Mouse (Mus musculus): ENCODE data around the gene Cmah. TPM values are rescaled to one million over a fixed set of nuclear protein-coding genes. Genes with fewer than 3 reads are reported as not detected.
A peak's percentile ranks its signal among the peaks of the same experiment; 100 is the strongest.

The Cmah gene
- polyA plus RNA-seq, 1 experiment from 2014 or later, result 0.04 TPM

DNA sequence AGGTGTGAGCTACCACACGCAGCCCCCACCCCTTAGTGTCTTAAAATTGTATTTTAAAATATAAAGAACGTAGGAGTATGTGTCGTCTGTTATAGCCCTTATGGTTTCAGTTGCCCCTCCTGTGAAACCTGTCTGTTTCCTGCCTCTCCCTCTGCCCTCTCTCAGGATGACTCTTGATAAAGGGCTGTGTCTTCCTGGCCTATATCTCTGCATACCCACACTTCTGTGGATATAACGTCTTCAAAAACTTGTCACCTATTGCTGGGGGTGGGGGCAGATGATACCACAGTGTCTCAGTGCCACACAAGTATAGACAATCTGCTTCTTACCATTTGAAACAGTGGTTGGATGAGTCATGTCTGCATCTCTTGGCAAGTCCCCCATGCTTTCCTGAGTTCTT is 140.6 kb downstream of the Cmah start:
- no peaks in the 10 kb centered on the region for H3K4me1 ChIP-seq (ENCODE audit: control insufficient read depth, insufficient read depth, low read length)
- H3K27ac ChIP-seq (ENCODE audit: low read depth, low read length), result no peak overlapping the region
- H3K27me3 ChIP-seq (ENCODE audit: control insufficient read depth, insufficient read depth, low read length), result no peaks in the 10 kb centered on the region
- H3K9me3 ChIP-seq (ENCODE audit: control insufficient read depth, low read length), result no peaks in the 10 kb centered on the region
- no peak overlapping the region for H3K9ac ChIP-seq (replicated peaks; ENCODE audit: low read depth, low read length)
- H3K36me3 ChIP-seq (ENCODE audit: control insufficient read depth, insufficient read depth, low read length), result no peaks in the 10 kb centered on the region
- H3K4me3 ChIP-seq (ENCODE audit: low read depth, low read length), result no peak overlapping the region
- no peak overlapping the region for H3K4me2 ChIP-seq (ENCODE audit: low read depth, low read length)
- WGBS, result 86% methylated on average over 4 of the region's 4 CpGs
- ATAC-seq (ENCODE audit: low read depth), result no peak

DNA sequence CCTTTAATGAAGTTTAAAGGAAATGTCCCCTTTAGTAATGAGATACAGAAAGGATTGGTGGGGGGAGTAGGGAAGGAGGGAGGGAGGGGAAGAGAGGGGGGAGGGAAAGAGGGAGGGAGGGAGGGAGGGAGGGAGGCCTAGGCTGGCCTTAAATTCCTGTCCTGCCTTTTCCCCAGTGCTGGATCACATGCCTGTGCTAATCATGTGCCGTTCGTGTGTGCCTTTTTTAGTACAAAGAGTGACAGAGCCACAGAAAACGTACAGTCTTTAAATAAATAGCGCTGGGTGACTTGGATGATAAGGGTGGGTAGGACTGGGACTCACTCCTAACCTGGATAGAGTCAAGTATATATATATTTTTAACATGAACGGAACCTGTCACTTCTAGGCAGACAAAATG is 150.4 kb downstream of the Cmah start:
- no peak overlapping the region for H3K4me2 ChIP-seq (ENCODE audit: low read depth, low read length)
- ATAC-seq (ENCODE audit: low read depth), result no peak
- WGBS, result 79% methylated on average over 5 of the region's 5 CpGs
- no peak overlapping the region for H3K27ac ChIP-seq (ENCODE audit: low read depth, low read length)
- no peaks in the 10 kb centered on the region for H3K36me3 ChIP-seq (ENCODE audit: control insufficient read depth, insufficient read depth, low read length)
- H3K4me3 ChIP-seq (ENCODE audit: low read depth, low read length), result no peak overlapping the region
- H3K4me1 ChIP-seq (ENCODE audit: control insufficient read depth, insufficient read depth, low read length), result no peaks in the 10 kb centered on the region
- H3K27me3 ChIP-seq (ENCODE audit: control insufficient read depth, insufficient read depth, low read length), result no peaks in the 10 kb centered on the region
- no peaks in the 10 kb centered on the region for H3K9me3 ChIP-seq (ENCODE audit: control insufficient read depth, low read length)
- H3K9ac ChIP-seq (replicated peaks; ENCODE audit: low read depth, low read length), result no peak overlapping the region

DNA sequence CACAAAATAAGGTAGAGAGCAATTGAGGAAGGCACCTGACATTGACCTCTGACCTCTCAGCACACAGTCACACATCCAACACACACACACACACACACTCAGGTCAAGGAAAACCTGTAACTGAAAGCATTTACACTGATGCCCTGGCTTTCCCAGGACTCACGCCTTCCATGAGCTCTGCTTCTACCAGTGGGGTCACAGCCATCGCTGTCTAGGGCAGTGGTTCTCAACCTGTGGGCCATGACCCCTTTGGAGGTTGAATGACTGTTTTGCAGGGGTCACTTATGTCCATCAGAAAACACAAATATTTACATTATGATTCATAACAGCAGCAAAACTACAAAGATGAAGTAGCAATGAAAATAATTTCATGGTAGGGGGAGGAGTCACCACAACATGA is 152.3 kb downstream of the Cmah start:
- Histone ChIP-seq H3K4me3 (ENCODE audit: low read depth, low read length) (no peak overlapping the region), H3K36me3 (ENCODE audit: control insufficient read depth, insufficient read depth, low read length) (no peaks in the 10 kb centered on the region), H3K9me3 (ENCODE audit: control insufficient read depth, low read length) (no peaks in the 10 kb centered on the region), H3K4me1 (ENCODE audit: control insufficient read depth, insufficient read depth, low read length) (no peaks in the 10 kb centered on the region), H3K4me2 (ENCODE audit: low read depth, low read length) (no peak overlapping the region), H3K9ac (replicated peaks; ENCODE audit: low read depth, low read length) (no peak overlapping the region), H3K27ac (ENCODE audit: low read depth, low read length) (no peak overlapping the region), H3K27me3 (ENCODE audit: control insufficient read depth, insufficient read depth, low read length) (no peaks in the 10 kb centered on the region)
- 91% methylated on average over 2 of the region's 2 CpGs for WGBS
- ATAC-seq (ENCODE audit: low read depth), result no peak

DNA sequence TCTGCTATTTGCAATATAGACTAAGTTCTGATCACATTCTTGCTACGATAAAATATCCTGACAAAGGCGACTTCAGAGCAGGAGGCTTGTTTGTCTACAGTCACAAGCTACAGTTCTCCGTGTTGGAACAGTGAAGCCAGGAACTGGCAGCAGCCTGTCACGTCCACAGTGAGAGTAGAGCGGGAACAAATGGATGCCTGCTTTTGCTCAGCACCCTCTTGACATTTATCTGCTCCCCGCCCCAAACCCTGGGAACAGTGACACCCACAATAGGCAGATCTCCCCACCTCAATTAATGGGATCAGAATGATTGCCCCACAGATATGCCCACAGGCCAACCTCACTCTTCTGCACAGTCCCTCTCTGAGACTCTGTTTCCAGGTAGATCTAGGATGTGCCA is 153.6 kb downstream of the Cmah start:
- WGBS, result 80% methylated on average over 6 of the region's 6 CpGs
- Histone ChIP-seq H3K9ac (replicated peaks; ENCODE audit: low read depth, low read length) (no peak overlapping the region), H3K4me1 (ENCODE audit: control insufficient read depth, insufficient read depth, low read length) (no peaks in the 10 kb centered on the region), H3K4me2 (ENCODE audit: low read depth, low read length) (no peak overlapping the region), H3K27ac (ENCODE audit: low read depth, low read length) (no peak overlapping the region), H3K27me3 (ENCODE audit: control insufficient read depth, insufficient read depth, low read length) (no peaks in the 10 kb centered on the region), H3K9me3 (ENCODE audit: control insufficient read depth, low read length) (no peaks in the 10 kb centered on the region), H3K4me3 (ENCODE audit: low read depth, low read length) (no peak overlapping the region), H3K36me3 (ENCODE audit: control insufficient read depth, insufficient read depth, low read length) (no peaks in the 10 kb centered on the region)
- ATAC-seq (ENCODE audit: low read depth), result no peak

GRCm38 (mm10) chr13:24481615-24482295 is 154.6 kb downstream of the Cmah start:
- Histone ChIP-seq H3K4me2 (ENCODE audit: low read depth, low read length) (no peak overlapping the region), H3K9me3 (ENCODE audit: control insufficient read depth, low read length) (no peaks in the 10 kb centered on the region), H3K27ac (ENCODE audit: low read depth, low read length) (no peak overlapping the region), H3K36me3 (ENCODE audit: control insufficient read depth, insufficient read depth, low read length) (no peaks in the 10 kb centered on the region), H3K4me1 (ENCODE audit: control insufficient read depth, insufficient read depth, low read length) (no peaks in the 10 kb centered on the region), H3K27me3 (ENCODE audit: control insufficient read depth, insufficient read depth, low read length) (no peaks in the 10 kb centered on the region), H3K4me3 (ENCODE audit: low read depth, low read length) (no peak overlapping the region), H3K9ac (replicated peaks; ENCODE audit: low read depth, low read length) (no peak overlapping the region)
- ATAC-seq (ENCODE audit: low read depth), result peak; percentile 92
- 56% methylated on average over 10 of the region's 10 CpGs for WGBS

DNA sequence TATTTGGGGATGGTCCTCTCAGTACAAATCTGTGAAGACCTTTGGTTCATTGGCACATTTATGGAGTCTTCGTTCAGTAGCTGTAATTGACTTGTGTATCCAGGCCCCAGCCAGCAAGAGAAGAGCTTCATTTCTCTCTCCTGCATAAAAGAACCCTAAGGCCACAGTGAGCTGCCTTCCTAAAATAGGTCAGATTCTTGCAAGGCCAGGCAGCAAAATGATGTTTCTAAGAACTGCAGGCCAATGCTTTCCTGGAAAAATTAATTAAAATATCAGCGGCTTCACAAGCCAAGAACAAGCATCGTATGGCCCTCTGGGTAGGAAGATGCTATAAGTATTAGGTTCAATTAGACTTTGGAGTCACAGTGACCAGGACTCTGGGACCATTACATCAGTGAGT is 156.5 kb downstream of the Cmah start:
- Histone ChIP-seq H3K9ac (replicated peaks; ENCODE audit: low read depth, low read length) (no peak overlapping the region), H3K36me3 (ENCODE audit: control insufficient read depth, insufficient read depth, low read length) (no peaks in the 10 kb centered on the region), H3K4me2 (ENCODE audit: low read depth, low read length) (no peak overlapping the region), H3K27me3 (ENCODE audit: control insufficient read depth, insufficient read depth, low read length) (no peaks in the 10 kb centered on the region), H3K27ac (ENCODE audit: low read depth, low read length) (no peak overlapping the region), H3K4me1 (ENCODE audit: control insufficient read depth, insufficient read depth, low read length) (no peaks in the 10 kb centered on the region), H3K4me3 (ENCODE audit: low read depth, low read length) (no peak overlapping the region), H3K9me3 (ENCODE audit: control insufficient read depth, low read length) (no peaks in the 10 kb centered on the region)
- no peak for ATAC-seq (ENCODE audit: low read depth)
- 91% methylated on average over 3 of the region's 3 CpGs for WGBS

DNA sequence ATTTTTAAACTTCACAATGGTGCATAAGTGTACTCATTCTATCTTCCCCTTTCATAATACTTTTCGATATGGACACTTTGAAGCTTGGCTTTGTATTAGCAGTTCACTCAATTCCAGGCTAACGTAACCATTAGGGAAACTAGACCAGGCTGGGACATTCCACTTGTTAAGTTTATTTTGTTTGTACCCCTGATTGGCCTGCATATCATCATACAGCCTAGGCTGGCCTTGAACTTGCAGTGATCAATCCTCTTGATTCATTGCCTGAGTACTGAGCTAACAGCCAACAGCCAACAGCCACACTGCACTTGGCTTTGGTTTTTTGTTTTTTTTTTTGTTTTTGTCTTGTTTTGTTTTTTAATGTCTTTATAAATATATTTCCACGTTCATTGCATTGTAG is 157.6 kb downstream of the Cmah start:
- no peaks in the 10 kb centered on the region for H3K9me3 ChIP-seq (ENCODE audit: control insufficient read depth, low read length)

DNA sequence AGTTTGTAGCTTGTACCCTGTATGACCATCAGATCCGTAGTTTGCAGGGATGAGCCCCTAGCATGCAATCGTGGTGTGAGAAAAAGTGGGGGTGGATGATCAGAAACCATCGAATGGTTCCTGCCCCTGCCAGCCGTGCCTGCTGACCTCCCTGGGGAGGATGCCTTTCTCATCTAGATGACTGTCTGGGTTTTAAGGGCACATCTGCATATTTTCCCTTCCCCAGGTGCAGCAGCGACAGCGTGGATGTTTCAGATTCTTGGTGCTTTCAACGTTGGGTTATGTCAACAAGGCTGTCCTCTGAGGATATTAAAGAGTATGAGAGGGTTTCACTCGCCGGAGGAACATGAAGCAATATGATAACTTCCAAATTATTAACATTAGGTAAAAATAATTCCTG is 158.8 kb downstream of the Cmah start:
- Histone ChIP-seq H3K27ac (ENCODE audit: low read depth, low read length) (no peak overlapping the region), H3K4me3 (ENCODE audit: low read depth, low read length) (no peak overlapping the region), H3K9ac (replicated peaks; ENCODE audit: low read depth, low read length) (no peak overlapping the region), H3K27me3 (ENCODE audit: control insufficient read depth, insufficient read depth, low read length) (no peaks in the 10 kb centered on the region), H3K36me3 (ENCODE audit: control insufficient read depth, insufficient read depth, low read length) (no peaks in the 10 kb centered on the region), H3K4me1 (ENCODE audit: control insufficient read depth, insufficient read depth, low read length) (no peaks in the 10 kb centered on the region), H3K4me2 (ENCODE audit: low read depth, low read length) (no peak overlapping the region), H3K9me3 (ENCODE audit: control insufficient read depth, low read length) (no peaks in the 10 kb centered on the region)
- ATAC-seq (ENCODE audit: low read depth), result no peak
- 67% methylated on average over 9 of the region's 9 CpGs for WGBS

More for the DNA sequence above, 157.6 kb downstream of the Cmah start:
- ATAC-seq (ENCODE audit: low read depth), result no peak
- H3K9ac ChIP-seq (replicated peaks; ENCODE audit: low read depth, low read length), result no peak overlapping the region
- 87% methylated on average over 3 of the region's 3 CpGs for WGBS
- H3K36me3 ChIP-seq (ENCODE audit: control insufficient read depth, insufficient read depth, low read length), result no peaks in the 10 kb centered on the region
- no peak overlapping the region for H3K27ac ChIP-seq (ENCODE audit: low read depth, low read length)
- H3K4me2 ChIP-seq (ENCODE audit: low read depth, low read length), result no peak overlapping the region
- no peaks in the 10 kb centered on the region for H3K27me3 ChIP-seq (ENCODE audit: control insufficient read depth, insufficient read depth, low read length)
- no peak overlapping the region for H3K4me3 ChIP-seq (ENCODE audit: low read depth, low read length)
- no peaks in the 10 kb centered on the region for H3K4me1 ChIP-seq (ENCODE audit: control insufficient read depth, insufficient read depth, low read length)

DNA sequence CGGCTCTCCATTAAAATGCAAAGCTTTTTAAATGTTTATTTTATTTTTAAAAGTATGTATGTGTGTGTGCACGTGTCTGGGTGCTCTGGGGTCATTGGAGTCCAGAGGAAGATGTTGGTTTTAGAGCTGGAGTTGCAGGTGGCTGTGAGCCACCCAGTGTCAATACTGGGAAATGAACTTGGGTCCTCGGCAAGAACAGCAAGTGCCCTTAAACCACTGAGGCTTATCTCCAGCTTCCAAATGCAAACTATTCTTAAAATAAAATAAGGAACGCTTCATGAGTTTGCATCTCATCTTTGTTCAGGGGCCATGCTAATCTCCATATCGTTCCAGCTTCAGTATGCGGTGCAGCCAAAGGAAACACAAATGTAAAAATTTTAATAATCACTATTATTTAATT is 159.2 kb downstream of the Cmah start:
- no peak overlapping the region for H3K4me3 ChIP-seq (ENCODE audit: low read depth, low read length)
- no peak overlapping the region for H3K9ac ChIP-seq (replicated peaks; ENCODE audit: low read depth, low read length)
- no peaks in the 10 kb centered on the region for H3K9me3 ChIP-seq (ENCODE audit: control insufficient read depth, low read length)
- H3K27ac ChIP-seq (ENCODE audit: low read depth, low read length), result no peak overlapping the region
- no peak for ATAC-seq (ENCODE audit: low read depth)
- no peaks in the 10 kb centered on the region for H3K36me3 ChIP-seq (ENCODE audit: control insufficient read depth, insufficient read depth, low read length)
- H3K27me3 ChIP-seq (ENCODE audit: control insufficient read depth, insufficient read depth, low read length), result no peaks in the 10 kb centered on the region
- no peak overlapping the region for H3K4me2 ChIP-seq (ENCODE audit: low read depth, low read length)
- WGBS, result 87% methylated on average over 6 of the region's 6 CpGs
- H3K4me1 ChIP-seq (ENCODE audit: control insufficient read depth, insufficient read depth, low read length), result no peaks in the 10 kb centered on the region

All from neural tube, embryonic 14.5 days (tissue).